Mouse (Mus musculus) small intestine, adult 2 months (tissue): ENCODE data around the gene Erich4. TPM values are rescaled to one million over a fixed set of nuclear protein-coding genes. Genes with fewer than 3 reads are reported as not detected.

ENCODE experiments used
- H3K27ac ChIP-seq: fragments of 200-500 bp; 2 replicates; pipeline ENCODE4 v1.5.1; 2012; ENCODE audit warnings: low read depth, low read length, control low read depth, inconsistent platforms; ENCODE audit not compliant: insufficient read depth
- H3K27me3 ChIP-seq: fragments of 200-500 bp; 2 replicates; pipeline ENCODE4 v1.6.1; 2012; ENCODE audit warnings: mild to moderate bottlenecking, moderate library complexity, low read length, inconsistent platforms; ENCODE audit not compliant: control insufficient read depth, insufficient read depth
- H3K36me3 ChIP-seq: fragments of 200-500 bp; 2 replicates; pipeline ENCODE4 v1.6.1; 2012; ENCODE audit warnings: mild to moderate bottlenecking, low read length, control low read depth, inconsistent platforms; ENCODE audit not compliant: control insufficient read depth, insufficient read depth
- H3K4me1 ChIP-seq: fragments of 200-500 bp; 2 replicates; pipeline ENCODE4 v1.6.1; 2012; ENCODE audit warnings: low read length, inconsistent platforms, mixed read lengths; ENCODE audit not compliant: control insufficient read depth, insufficient read depth, insufficient read length
- H3K4me3 ChIP-seq: fragments of 200-500 bp; 2 replicates; pipeline ENCODE4 v1.5.1; 2012; ENCODE audit warnings: low read depth, mild to moderate bottlenecking, control low read depth, inconsistent platforms, low read length, moderate library complexity
- CTCF ChIP-seq: fragments of 200-500 bp; IDR thresholded peaks from 2 replicates; pipeline ENCODE4 v1.5.1; 2012; ENCODE audit warnings: low read depth, mild to moderate bottlenecking, control low read depth, inconsistent platforms, low read length, moderate library complexity, mixed read lengths; ENCODE audit not compliant: insufficient replicate concordance, insufficient read length; ENCODE audit errors: extremely low read depth
- POLR2A ChIP-seq: fragments of 200-500 bp; IDR thresholded peaks from 2 replicates; pipeline ENCODE4 v1.6.1; 2012; ENCODE audit warnings: low read depth, mild to moderate bottlenecking, control low read depth, inconsistent platforms, low read length, moderate library complexity
- WGBS: fragments of 180-500 bp; shearing (Covaris S2); methylation state at CpG from one replicate; pipeline ENCODE4 v1.1.7; 2018; 5-methylcytosine and 5-hydroxymethylcytosine counted together
- polyA plus RNA-seq: library from polyadenylated mRNA; depleted of rRNA; stranded (reverse); fragments of >200 nt; gene quantifications from 2 replicates; pipeline ENCODE4 v1.2.3, GENCODE M21; 2012

Erich4 gene
- polyA plus RNA-seq, 1 experiment: 36.8 TPM

GRCm38 (mm10) chr7:25624851-25625250, 9.2 kb upstream of the Erich4 start:
- Histone ChIP-seq H3K4me3 (no peak overlapping the region), H3K27ac (no peak overlapping the region), H3K27me3 (no peaks in the 10 kb centered on the region), H3K4me1 (peaks cover 15% of the 10 kb centered on the region), H3K36me3 (peaks cover 42% of the 10 kb centered on the region)
- no peak for TF ChIP-seq POLR2A
- TF ChIP-seq CTCF: no peak
- WGBS: 81% methylated on average over 5 of the region's 5 CpGs

GRCm38 (mm10) chr7:25623857-25624370, 8.2 kb upstream of the Erich4 start:
- WGBS: 96% methylated on average over 11 of the region's 11 CpGs

GRCm38 (mm10) chr7:25620751-25621150, 5.1 kb upstream of the Erich4 start:
- WGBS: 90% methylated on average over 11 of the region's 11 CpGs
- H3K27me3 ChIP-seq: no peaks in the 10 kb centered on the region

More at GRCm38 (mm10) chr7:25623857-25624370, 8.2 kb upstream of the Erich4 start:
- Histone ChIP-seq H3K4me1 (peaks cover 15% of the 10 kb centered on the region), H3K4me3 (no peak overlapping the region), H3K36me3 (peaks cover 40% of the 10 kb centered on the region), H3K27ac (no peak overlapping the region), H3K27me3 (no peaks in the 10 kb centered on the region)
- no peak for TF ChIP-seq POLR2A
- no peak for TF ChIP-seq CTCF

GRCm38 (mm10) chr7:25620101-25620500, 4.4 kb upstream of the Erich4 start:
- 94% methylated on average over 5 of the region's 5 CpGs for WGBS
- H3K4me1 ChIP-seq: peaks cover 23% of the 10 kb centered on the region
- H3K4me3 ChIP-seq: no peak overlapping the region
- H3K36me3 ChIP-seq: peaks cover 35% of the 10 kb centered on the region
- no peak overlapping the region for H3K27ac ChIP-seq
- TF ChIP-seq CTCF (no peak), POLR2A (no peak)
- H3K27me3 ChIP-seq: no peaks in the 10 kb centered on the region

More at GRCm38 (mm10) chr7:25620751-25621150, 5.1 kb upstream of the Erich4 start:
- peaks cover 40% of the 10 kb centered on the region for H3K36me3 ChIP-seq
- H3K27ac ChIP-seq: no peak overlapping the region
- H3K4me1 ChIP-seq: peaks cover 23% of the 10 kb centered on the region
- H3K4me3 ChIP-seq: no peak overlapping the region
- no peak for TF ChIP-seq POLR2A
- TF ChIP-seq CTCF: no peak

- WGBS: 11% methylated on average over 5 of the region's 5 CpGs
- H3K4me3 ChIP-seq: peak overlapping the region; percentile 83
- H3K27ac ChIP-seq: peak overlapping the region; percentile 56; the same call in 1 of the 2 replicates
- TF ChIP-seq CTCF (no peak), POLR2A (no peak)
- peaks cover 23% of the 10 kb centered on the region for H3K4me1 ChIP-seq
- no peaks in the 10 kb centered on the region for H3K27me3 ChIP-seq
- H3K36me3 ChIP-seq: peaks cover 30% of the 10 kb centered on the region
Measured at GRCm38 (mm10) chr7:25619722-25619991, 4.0 kb upstream of the Erich4 start.

GRCm38 (mm10) chr7:25618865-25619721, 3.4 kb upstream of the Erich4 start, which contains the start of gene Dmac2:
Gene Dmac2 (plus strand): TSS chr7:25619414.
- Histone ChIP-seq H3K4me1 (peaks cover 23% of the 10 kb centered on the region), H3K4me3 (peak within 1 kb of the TSS; percentile 83), H3K27ac (peak within 1 kb of the TSS; percentile 56), H3K36me3 (peaks cover 24% of the 10 kb centered on the region), H3K27me3 (no peaks in the 10 kb centered on the region)
- WGBS: 1% methylated on average over 53 of the region's 53 CpGs
- TF ChIP-seq CTCF (no peak), POLR2A (peak; percentile 66; the same call in 1 of the 2 replicates)

- Histone ChIP-seq H3K4me3 (no peak overlapping the region), H3K36me3 (peaks cover 18% of the 10 kb centered on the region), H3K4me1 (peaks cover 23% of the 10 kb centered on the region), H3K27me3 (no peaks in the 10 kb centered on the region), H3K27ac (no peak overlapping the region)
- no peak for TF ChIP-seq POLR2A
- no peak for TF ChIP-seq CTCF
- 76% methylated on average over 10 of the region's 10 CpGs for WGBS
Measured at GRCm38 (mm10) chr7:25617376-25618160, 1.9 kb upstream of the Erich4 start.
